Mouse (Mus musculus): ENCODE data around the gene Gatad2a.

DNA sequence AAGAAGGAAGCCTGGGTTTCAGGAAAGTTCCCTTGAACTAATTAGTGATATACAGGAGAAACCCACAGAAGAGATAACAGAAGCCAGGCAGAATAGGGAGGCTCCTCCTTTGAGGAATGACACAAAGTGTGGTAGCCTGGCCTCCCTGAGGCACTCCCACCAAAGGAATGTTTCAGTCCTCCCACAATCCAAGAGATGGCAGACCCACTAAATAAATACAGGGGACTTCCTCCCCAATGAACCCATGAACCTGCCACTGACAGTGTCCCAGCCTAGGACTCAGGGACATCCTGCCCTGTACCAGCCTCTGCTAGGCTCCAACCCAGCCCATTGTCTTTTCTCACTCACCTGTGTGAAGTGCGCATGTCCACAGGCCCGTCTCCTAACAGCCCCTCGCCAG is 60.8 kb downstream of the Gatad2a start:
- TF ChIP-seq CTCF (conservative IDR thresholded peaks at IDR 0.05; ENCODE audit: low read length) (no peak), NANOG (IDR thresholded peaks at IDR 0.05; ENCODE audit: borderline replicate concordance, low read length) (no peak), POU5F1 (IDR thresholded peaks at IDR 0.05; ENCODE audit: borderline replicate concordance, low read length) (no peak)
